Mouse (Mus musculus) urinary bladder, postnatal 14 days (tissue): ENCODE data around the gene Tenm1.

Experiments used
- DNase-seq: peaks from one replicate; pipeline ENCODE4 v3.0.0; 2021; ENCODE audit warnings: low spot score

The Tenm1 gene

DNA sequence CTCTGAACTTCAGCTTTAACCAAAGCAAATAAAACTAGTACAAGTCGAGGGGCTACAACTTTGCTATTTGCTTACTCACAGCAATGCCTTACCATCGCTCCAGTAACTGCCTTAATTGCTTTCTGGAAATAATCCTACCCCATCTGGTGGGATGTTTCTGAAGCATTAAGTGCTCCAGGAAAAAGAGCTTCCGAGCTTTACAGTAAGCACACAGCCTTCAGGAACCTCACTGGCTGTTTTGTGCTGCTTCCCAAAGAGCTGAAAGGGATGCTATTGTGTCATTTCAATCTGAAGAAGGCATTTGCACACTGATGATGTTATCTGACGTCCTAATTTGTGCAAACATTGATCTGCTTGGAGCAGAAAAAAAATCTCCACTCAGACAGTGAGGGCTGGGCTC is 647.4 kb downstream of the Tenm1 start:
- no peak for DNase-seq

DNA sequence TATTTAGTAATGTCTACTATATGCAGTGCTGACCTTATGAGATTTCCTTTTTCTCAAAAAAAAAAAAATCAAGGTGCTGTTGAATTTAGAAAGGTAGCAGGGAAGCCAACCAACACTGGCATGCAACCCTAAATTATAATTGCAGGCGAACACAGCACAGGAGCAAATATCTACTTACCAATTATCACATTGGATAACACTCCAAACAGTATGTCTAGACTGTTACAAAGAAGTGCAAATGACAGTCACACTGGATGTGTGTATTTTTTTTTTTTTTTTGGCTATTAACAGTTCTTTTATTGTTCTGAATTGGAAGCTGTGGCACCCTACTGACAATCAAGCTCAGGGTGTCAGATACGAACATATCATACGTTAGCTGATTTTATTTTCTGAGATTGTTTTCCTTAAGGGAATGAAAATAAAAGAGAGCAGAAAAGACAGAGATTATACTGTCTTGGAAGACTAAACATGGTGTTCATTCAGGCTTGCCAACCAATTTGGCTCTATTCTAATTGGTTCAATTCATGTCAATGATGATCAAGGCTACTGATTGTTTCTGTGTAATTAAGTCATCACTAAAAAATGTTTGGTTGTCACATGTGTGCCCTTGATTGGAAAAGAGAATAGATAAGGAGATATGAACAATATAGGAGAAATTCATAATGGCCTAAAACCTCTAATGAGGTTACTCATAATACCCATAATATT is 710.7 kb downstream of the Tenm1 start:
- DNase-seq = no peak

DNA sequence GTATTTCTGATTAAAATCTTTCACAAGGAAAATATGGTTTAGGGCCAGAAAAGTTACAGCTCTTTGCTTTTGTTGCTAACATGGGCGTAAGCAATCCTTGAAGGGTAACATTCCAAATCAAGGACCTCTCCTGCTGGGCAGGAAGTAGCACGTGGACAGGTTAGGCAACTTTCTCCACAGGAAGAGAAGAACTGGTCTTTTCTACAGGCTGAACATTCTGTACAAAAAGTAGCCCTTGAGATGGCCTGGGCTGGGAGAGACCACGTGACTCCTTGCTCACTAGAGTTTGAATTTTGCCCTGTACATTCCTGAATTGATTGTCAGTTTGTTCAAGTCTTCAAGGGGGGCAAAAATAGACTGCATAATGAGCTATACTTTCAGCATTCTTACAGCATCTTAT is 728.6 kb downstream of the Tenm1 start:
- DNase-seq = no peak

DNA sequence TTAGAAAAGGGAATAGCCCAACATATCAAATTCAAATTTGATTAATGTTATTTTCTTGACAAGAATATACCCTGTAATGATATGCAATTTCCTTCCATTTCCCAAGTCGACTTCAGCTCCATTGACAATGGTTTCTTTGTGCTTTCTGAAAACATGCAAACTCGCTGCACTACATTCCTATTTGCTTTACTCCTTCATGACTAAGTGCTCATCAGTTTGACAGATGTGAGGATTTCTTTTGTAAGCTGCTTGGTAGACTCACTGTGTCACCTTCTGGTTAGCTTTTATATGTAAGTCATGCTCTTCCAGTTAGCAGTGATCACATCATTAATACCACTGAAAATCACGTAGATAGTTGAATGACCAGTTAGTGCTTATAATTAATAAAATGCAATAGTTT is 781.8 kb downstream of the Tenm1 start:
- no peak for DNase-seq

DNA sequence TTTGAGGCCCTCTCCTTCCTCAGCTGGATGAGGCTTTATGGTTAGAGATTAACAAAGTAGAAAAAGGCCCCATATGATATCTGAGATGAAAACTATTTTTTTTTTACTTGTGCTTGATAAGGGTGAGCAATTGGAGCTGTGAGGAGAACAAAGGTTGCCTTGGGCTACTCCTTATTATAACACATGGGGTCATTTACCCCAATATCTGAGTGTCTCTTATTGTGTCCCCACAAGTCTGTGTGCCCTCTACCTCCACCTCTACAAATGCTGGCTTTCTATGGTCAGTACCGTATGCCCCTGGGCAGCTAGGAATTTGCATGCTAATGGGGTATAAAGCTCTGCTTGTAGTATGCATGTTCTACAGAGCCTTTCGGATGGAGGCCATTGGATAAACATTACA is 848.4 kb downstream of the Tenm1 start:
- DNase-seq = no peak

DNA sequence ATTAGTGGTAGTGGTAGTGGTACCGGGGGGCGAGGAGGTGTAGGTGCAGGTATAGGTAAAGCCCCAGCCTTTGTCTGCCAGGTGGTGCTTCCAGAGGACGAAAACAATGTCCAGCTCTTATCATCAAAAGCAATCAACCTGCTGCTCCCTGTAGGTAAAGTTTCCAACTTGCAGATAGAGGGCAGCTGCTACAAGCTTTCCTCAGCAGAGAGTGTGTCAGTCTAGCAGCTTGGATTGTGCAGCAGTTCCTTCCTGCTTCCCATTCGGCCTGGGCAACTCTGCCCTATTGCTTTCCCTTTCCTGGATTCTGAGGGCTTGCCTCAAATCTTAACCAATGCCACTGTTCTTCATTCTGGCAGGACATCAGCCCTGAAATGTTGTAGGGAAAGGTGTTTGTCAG is 870.2 kb downstream of the Tenm1 start:
- no peak for DNase-seq

DNA sequence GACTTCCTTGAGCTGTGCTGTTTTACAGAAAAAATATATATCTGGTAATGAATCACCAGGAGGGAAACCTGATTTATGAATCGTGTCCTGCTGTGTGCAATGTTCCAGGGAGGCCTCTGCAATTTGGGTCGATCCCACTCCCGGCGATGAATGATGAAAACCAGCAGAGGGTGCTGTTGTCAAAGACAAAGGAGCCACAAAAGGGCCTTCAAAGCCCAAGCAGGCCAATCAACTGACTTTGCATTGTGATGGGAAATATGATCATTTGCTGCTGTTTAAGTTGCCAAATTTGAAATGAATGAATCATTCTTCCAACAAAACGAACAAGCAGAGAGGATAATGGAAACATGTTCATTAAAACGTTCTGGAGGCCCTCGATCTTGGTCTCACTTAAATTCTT is 871.6 kb downstream of the Tenm1 start:
- DNase-seq = peak; percentile 32

DNA sequence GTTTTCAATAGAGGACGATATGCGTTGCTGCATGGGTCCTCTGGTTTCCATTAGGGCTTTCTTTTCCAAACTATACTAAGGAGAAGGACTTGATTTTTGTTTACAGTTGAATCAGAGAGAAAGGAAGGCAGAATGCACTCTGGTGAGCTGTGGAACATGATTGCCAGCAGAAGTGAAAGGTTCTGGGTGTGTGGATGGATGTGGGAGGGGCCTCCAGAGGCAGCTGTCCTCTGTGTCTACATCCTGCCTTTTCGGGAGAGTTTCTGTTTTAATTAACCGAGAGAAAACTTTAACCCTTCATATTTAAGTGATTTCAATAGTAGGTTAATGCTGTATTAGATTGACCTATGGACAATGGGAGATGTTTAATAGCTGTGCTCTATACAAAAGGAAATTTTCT is 880.4 kb downstream of the Tenm1 start:
- DNase-seq = no peak

DNA sequence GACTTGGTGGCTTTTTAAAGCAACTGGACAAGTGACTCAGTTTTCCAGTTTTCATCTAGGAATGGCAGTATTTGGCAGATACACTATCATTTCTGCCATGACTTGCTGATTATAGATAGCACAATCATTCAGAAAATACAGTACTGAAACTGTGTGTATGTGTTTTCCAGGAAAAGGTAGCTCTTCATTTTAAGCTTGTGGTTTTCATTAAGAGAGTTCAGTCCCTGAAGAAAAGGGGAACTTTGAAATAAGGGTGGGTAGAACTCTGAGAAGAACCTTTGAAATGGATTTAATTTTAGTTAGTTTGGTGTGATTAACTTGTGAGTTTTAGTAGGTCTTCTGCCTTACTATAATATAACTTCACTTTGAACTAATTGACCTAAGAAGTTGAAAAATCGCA is 883.9 kb downstream of the Tenm1 start:
- no peak for DNase-seq

DNA sequence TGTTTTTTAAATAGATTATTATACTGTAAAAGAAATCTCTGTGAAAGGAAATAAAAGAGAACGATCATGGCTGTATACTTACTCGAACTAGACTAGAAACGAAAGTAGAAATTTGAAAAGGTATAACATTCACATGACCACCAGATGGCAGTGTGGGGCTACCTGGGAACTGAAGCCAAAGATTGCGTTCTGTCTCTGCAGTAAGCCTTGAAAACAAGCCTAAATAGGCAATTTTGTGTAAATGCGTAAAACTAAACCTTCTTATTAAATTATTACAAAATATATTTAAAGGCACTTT is 888.2 kb downstream of the Tenm1 start:
- peak; percentile 55 for DNase-seq

DNA sequence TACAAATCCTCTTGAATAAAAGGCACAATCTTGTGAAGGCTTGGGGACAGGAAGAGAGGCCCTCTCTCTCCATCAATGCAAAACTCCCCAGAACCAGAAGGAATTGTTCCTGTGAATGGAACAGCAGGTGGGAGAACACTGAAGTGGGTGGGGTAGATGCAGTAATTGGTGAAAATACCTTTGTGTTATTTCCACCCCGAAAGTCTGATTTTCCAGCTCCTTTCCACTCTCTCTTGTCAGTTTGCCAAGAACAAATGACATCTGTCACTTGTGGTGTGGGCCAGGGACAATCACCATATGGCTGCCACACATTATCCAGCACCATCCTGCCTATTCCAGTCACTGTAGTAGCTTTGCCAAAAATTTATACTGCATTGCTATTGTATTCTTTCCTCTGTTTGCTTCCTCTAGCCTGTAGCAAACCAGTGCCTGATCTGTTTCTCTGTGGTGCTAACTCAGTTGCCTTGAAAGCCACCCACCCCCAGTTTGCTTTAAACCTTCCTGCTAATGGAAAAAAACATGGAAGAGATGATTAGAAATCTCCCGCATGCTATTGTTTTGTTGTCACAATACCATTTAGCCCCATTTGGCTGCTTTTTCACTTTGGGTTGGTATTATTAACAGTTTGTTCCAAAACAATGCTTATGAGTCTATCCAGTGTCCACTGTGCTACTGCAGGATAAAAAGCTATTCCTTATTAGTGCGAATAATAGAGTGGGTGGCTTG is 888.7 kb downstream of the Tenm1 start:
- DNase-seq = no peak

DNA sequence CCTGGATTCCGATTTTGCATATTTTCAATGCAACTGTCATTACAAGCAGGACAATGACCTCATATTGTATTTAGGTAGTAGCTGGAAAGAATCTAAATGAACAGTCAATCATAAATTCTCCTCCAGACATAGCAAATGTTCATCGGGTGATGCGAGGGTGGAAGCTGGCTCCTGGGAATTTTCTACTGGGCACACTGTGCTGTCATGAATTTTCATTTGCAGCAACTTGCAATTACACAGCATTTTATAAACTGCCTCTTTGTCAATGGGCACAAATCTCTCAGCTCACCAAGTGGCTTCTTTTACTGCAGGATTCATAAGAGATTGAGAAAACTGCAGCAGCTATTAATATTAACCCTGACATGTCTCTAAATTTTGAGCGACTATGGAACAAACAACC is 898.2 kb downstream of the Tenm1 start:
- DNase-seq = no peak

DNA sequence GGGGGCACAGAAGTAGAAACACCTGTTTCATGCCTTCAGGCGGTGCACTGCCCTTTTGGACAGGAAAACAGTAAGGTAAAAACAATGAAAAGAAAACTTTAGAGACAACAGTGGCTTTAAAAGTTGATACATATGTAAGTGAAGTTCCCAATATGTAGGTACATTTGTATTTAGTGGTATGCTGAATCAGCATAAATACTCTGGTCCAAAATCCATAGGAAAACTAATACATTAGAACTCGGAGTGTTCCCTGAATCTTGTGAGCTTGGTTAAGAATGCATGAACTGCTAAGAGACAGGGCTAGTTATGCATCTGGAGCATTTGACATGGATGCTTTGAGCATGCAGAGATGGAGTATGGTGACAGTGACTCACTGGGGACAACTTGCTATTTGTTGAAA is 906.1 kb downstream of the Tenm1 start:
- DNase-seq = no peak

DNA sequence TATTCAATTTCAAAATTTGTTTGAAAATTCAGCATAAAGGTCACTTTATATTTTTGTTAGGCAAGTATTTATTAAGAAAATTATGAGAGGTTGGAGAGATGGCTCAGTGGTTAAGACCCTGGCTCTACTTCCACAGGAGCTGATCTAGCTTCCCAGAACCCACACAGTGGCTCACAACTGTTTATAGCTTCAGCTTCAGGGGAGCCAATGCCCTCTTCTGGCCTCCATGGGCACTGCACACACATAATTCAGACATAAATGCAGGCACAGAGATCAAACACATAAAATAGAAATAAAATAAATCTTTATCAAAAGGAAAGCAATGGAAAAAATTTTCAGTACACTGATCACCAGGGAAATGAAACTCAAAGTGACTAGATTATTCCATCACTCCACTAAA is 916.4 kb downstream of the Tenm1 start:
- no peak for DNase-seq

DNA sequence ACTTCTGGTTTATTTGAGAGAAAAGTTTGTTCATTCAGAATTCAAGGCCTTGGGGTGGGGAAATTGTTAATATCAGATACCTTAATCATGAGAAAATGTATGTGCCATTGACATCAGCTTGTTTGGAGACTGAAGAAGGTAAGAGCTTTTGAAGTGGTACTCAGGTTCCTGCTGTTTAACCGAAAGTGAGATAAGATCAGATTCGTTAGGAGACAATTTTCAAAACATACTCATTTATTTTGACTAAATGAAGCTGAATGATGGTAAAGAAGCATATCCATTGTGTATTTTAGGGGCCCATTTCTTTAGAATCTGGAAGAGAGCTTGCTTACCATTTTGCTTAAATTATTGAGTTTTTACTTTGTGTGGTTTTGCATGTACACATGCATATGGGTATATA is 917.8 kb downstream of the Tenm1 start:
- DNase-seq = no peak

DNA sequence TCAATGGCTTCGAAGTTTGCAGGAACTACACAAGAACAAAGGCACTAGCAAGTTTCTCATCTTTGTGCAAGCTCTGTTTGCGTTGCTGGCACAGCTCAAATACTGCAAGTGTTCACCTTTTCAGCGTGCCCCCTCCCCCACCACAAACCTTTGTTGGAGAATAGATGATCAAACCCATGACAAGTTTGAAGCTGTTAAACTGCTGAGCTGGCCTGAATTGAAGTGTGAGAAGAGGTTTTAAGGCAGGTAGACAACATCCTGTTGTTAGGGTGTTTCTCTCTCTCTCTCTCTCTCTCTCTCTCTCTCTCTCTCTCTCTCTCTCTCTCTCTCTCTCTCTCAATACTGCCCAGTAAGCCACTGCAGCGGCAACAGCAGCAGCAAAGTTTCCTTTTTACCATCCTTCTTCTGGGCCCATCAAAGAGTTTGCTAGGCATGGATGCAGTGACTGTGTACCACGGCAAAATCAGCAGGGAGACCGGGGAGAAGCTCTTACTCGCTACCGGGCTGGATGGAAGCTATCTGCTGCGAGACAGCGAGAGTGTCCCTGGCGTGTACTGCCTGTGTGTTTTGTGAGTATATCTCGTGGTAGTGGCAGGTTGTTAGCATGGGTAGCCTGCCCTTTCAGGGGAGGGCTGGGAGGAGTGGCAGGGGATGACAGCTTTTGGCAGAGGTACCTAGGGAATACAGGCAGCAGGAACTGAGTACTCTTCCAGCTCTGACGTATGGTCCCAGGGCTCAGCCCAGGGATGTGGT is 926.5 kb downstream of the Tenm1 start, which contains the start of gene Sh2d1a:
Sh2d1a (plus strand) TSS at position 163 of the 753 bp plus-strand sequence.
- no peak for DNase-seq

DNA sequence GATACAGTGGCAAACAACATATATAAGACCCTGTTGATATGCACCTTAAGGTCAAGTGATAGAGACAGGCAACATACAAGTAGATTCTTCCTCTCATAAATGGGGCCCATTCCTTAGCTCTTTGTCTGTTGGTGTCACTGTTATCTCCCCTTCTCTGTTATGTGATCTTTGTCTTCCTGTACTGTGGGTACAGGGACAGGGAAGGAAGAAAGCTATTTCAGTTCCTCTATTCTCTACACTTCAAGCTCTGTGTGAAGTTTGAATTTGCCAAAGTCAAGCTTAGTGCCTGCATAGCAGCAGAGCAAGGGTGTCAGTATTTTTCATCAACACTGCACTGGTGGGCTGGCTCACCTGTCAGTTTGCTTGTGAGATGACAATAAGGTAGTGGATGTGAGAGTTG is 928.4 kb downstream of the Tenm1 start:
- DNase-seq = no peak

DNA sequence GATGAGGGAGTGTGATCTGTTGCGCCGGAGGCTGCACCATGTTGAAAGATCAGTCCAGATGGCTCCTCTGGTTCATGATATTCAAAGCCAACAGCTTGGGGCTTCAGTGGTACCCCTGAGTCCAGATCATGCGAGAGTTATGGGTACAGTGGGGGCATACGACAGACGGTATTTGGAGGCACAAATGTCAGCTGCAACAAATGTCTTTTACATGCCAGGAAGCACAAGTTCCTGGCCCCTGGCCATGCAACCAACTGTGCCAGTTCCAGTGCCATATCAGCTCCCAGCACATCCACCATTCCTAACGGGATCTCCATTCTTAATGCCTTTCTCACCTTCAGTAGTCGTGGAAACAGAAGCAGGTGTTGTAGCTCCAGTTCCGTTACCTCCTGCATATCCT is 938.6 kb downstream of the Tenm1 start:
- no peak for DNase-seq

DNA sequence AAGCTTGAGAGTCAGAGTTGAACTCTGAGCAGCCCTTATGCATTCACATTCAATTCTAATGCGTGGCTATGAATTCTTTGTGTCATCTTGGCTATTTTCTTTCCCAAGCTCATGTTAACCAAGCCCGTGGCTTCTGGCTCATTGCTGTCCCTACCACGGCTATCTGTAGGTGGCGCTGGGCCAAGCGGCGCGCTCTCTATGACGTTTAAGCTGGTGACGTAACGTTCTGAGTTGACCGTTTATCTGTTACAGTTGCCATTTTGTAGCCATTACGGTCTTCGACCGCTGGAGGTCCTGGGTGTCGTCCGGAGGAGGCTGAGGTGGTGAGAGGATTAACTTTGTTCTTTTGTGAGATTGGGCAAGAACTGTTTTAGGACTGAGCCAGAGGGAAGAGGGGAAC is 939.5 kb downstream of the Tenm1 start, which contains the start of gene Tex13c2:
Tex13c2 (plus strand) TSS at position 246 of the 400 bp plus-strand sequence.
- no peak for DNase-seq
